Mouse (Mus musculus) neutrophil, adult 59 days (primary cell): Measurements from ENCODE around the gene Coq8b. TPM values are rescaled to one million over a fixed set of nuclear protein-coding genes. Genes with fewer than 3 reads are reported as not detected.

Experiments
- total RNA-seq, 2 experiments: library from RNA; stranded (reverse); gene quantifications; 1 replicate in 1 of 2; 2 replicates in 1 of 2; pipeline ENCODE4 v1.2.4; 2023

Gene Coq8b
- 10 to 100 TPM; 19.5 to 21.4 TPM for total RNA-seq

DNA sequence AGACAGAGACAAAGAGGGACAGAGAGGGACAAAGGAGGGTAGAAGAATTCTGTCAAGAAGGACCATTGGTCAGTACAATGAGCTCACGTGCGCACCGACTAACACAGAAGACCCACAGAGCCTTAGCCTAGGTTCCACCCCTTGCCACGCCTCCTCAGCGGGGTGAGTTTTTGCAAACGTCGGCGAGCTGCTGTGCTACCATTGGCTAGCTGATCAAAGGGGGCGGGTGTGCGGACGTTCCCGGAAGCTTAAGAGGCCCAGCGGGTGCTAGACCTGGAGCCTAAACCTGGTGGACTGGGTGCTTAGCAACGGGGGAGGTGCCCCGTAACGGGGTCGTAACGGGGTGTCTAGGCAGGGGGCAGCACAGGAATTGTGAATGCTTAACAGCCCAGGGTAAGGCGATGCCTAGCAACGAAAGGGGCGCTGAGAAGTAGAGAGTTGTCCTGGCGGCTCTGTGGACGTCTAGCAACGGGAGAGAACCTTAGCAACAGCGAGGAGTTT, at the start of gene Coq8b:
Coq8b (plus strand) TSS at position 243 of the 501 bp plus-strand sequence.

DNA sequence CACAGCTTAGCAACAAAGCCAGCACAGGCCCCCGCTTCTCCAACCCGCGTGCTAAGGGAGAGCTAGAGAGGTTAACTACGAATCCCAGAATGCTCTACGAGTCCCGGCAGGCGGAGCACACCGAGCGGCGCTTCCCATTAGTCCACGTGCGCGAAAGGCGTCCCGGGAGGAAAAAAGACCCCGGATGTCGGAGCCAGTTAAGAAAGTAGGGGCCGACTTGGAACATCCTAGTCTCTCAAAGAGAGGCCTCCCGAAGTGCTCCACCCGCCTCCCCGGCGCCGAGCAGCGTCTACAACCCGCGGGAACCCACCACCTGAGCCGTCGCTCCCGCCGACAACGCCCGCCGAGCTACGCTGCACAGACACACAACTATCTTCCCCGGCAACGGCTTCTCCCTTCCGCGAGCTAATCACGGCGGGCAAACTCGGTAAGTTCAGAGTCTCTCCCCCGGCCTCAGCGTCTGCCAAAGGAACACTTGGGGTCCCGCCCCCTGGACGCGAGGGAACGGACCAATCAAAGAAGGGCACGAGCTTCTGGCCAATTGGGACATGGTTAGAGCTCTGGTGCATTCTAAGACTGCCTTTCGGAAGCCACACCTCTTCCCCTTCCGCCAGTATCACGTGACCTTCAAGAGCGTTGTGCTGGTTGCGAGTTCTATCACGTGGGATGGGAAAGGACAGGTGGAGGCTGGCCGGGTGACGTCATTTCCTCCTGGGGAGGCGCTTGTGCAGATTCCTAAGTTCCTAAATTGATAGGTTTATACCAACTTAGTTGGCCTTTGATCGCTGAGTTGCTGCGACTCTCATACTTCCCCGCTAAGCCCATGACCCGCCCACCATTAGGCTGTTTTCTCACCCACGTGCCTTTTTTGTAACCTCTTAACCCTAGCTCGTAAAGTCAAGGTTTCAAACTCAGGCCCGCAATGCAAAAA, 36.9 kb upstream of the Coq8b start, which contains the start of the genes BC024978 and Snrpa:
BC024978 (plus strand) TSS at position 101 of the 931 bp plus-strand sequence.
Snrpa (minus strand) TSS at position 591 of the 931 bp plus-strand sequence.

DNA sequence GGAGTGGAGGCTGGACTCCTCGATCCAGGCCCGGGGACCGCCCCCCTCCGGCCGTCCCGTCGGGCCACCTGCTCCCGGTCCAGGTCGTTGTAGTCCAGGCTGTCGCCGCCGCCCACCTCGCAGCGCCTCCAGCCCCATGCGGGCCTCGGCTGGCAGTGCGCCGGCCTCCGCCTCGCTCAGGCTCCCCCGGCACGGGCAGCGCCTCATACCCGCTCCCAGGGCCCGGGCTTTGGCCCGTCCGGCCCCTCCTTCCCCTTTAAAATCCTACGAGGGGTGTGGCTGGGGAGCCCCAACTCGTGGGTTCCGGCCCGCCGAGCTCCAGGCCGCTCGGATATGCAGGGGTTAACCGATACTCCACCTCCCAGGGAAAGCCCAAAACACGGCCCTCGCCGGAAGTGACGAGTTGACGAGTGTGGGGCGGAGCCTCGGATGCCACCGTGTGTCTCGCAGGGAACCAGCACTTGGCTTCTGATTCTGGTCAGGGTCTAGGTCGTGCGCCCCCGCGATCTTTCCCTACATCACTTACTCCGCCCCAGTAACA, 4.5 kb upstream of the Coq8b start, which contains the start of gene Itpkc:
Itpkc (minus strand) TSS at position 381 of the 541 bp plus-strand sequence.

DNA sequence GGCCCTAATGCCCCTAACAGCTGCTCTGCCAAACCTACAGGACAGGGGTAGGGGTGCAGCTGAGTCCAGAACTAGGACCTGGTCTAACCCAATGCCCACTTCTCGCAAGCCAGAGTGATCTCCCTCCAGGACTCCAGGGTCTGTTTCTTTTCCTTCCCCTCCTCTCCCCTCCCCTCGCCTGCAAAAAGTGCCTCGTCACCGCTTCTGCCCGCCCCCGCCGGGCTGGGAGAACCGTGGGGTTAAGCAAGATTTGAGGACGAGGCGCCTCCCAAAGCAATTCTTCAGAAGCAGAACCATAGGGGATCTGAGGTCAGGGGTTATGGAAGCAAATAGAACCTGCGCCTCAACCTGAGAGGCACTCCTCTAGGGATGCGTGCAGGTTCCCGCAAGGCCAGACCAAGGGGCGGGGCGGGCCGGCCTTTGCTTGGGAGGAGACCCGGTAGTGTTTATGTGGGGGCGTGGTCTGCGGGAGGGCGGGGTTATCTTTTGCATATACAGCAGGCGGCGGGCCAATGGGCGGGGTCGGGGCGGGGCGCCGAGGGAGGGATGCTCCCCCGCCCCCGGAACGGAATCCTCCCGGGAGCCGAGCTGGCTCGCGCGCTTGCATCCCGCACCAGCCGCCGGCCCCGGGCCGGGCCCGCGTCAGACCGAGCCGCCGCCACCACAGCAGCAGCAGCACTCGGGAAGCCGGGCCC, 25.5 kb downstream of the Coq8b start, which contains the start of gene Numbl:
Numbl (plus strand) TSS at position 229 of the 695 bp plus-strand sequence.

Other genes with a start within 250 kb of the Coq8b start
- gene Cyp2a12, start 203.9 kb upstream of the Coq8b start, total RNA-seq: not detected
- gene Cyp2f2, start 113.1 kb upstream of the Coq8b start, total RNA-seq: not detected
- not detected for gene Cyp2t4, start 79.3 kb upstream of the Coq8b start, total RNA-seq
- 10 to 100 TPM; 43.3 to 45.3 TPM for gene Egln2, start 66.2 kb upstream of the Coq8b start, total RNA-seq
- gene Rab4b, start 54.1 kb upstream of the Coq8b start, total RNA-seq: 10 to 100 TPM; 96.8 to 98.1 TPM
- not detected for gene Gm21983, start 51.9 kb upstream of the Coq8b start, total RNA-seq
- gene Mia, start 51.9 kb upstream of the Coq8b start, total RNA-seq: not detected
- gene BC024978, start 37.2 kb upstream of the Coq8b start, total RNA-seq: 1 to 10 TPM; 3.2 to 3.3 TPM
- 10 to 100 TPM; 41.5 to 50.3 TPM for gene Snrpa, start 36.8 kb upstream of the Coq8b start, total RNA-seq
- gene Itpkc, start 4.4 kb upstream of the Coq8b start, total RNA-seq: 10 to 100 TPM in 1 of 2 experiments, 1 to 10 TPM in 1; 9.0 to 10.4 TPM
- 1 to 10 TPM; 5.7 to 6.9 TPM for gene Numbl, start 25.4 kb downstream of the Coq8b start, total RNA-seq
- under 1 TPM; 0.33 to 0.51 TPM for gene Ltbp4, start 104.7 kb downstream of the Coq8b start, total RNA-seq
- gene Shkbp1, start 123.0 kb downstream of the Coq8b start, total RNA-seq: 100 to 1,000 TPM; 100 to 108 TPM
- gene Gm20479, start 124.4 kb downstream of the Coq8b start, total RNA-seq: 10 to 100 TPM in 1 of 2 experiments, not detected in 1; 10.9 TPM
- gene Sptbn4, start 214.7 kb downstream of the Coq8b start, total RNA-seq: under 1 TPM; 0.07 to 0.09 TPM
- gene Blvrb, start 215.0 kb downstream of the Coq8b start, total RNA-seq: 10 to 100 TPM; 31.2 to 58.3 TPM
- 10 to 100 TPM; 27.9 to 32.9 TPM for gene Sertad3, start 240.7 kb downstream of the Coq8b start, total RNA-seq